Mouse (Mus musculus): ENCODE measurements at regions not wholly inside any gene's neighbourhood (a gene's known extent, or its start where the extent isn't known, plus 50 kb on each side); places are given as distances from the start of the nearest gene placed in this dataset.

- no peak for DNase-seq
Measured at GRCm38 (mm10) chr6:127392012-127392798, 54.4 kb upstream of the Parp11 start.

GRCm38 (mm10) chr6:127392799-127393172 lies 53.9 kb upstream of the Parp11 start:
- no peak for DNase-seq

GRCm38 (mm10) chr6:127393907-127394600 lies 52.6 kb upstream of the Parp11 start:
- DNase-seq = no peak
